Mouse (Mus musculus) cortical plate, adult 2 months (tissue): ENCODE results near the gene Tpd52l1.
"Not testable (repeated sequence)": the region's sequence is repeated elsewhere in the genome, so short reads cannot be mapped to it uniquely, and the experiment has no call there.

Experiments used
- CTCF ChIP-seq: fragments of 200-500 bp; IDR thresholded peaks from 2 replicates; pipeline ENCODE4 v1.5.1; 2011; ENCODE audit warnings: mild to moderate bottlenecking, control low read depth, low read length; ENCODE audit not compliant: insufficient read depth; ENCODE audit errors: extremely low read depth
- POLR2A ChIP-seq: fragments of 200-500 bp; IDR thresholded peaks from 2 replicates; pipeline ENCODE4 v1.6.1; 2011; ENCODE audit warnings: mild to moderate bottlenecking, low read length, control low read depth; ENCODE audit not compliant: insufficient read depth; ENCODE audit errors: extremely low read depth

GRCm38 (mm10) chr10:31370200-31370599 is 75.6 kb downstream of the Tpd52l1 start:
- not testable (repeated sequence) for TF ChIP-seq POLR2A
- TF ChIP-seq CTCF = peak; percentile 33; the same call in 1 of the 2 replicates
